Mouse (Mus musculus): ENCODE measurements around the gene Msi2. TPM values are rescaled to one million over a fixed set of nuclear protein-coding genes. Genes with fewer than 3 reads are reported as not detected.

The Msi2 gene
- polyA plus RNA-seq, 1 experiment from 2014 or later: 33.1 TPM

DNA sequence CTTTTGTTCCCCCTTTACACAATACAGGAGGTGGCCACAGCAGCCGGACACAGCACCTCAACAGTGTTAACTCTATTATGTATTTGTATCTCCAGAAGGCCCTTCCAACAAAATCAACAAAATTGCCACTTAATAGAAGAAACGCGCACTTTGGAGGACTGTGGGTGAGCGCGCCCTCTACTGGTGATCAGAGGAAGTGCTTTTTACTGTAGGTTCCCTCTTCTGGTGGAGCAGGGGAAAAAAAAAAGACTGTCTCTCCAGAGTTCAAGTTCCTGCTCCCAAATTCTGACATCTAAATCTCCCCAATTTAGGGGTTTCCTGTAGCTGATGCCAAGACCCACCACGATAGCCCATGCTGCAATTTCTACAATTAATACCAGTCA lies 10.2 kb upstream of the Msi2 start:
- Histone ChIP-seq H3K27me3 (ENCODE audit: control insufficient read depth, insufficient read depth, low read length) (no peaks in the 10 kb centered on the region), H3K4me3 (replicated peaks; ENCODE audit: low read depth, low read length) (no peak overlapping the region), H3K9ac (replicated peaks; ENCODE audit: low read length) (no peak overlapping the region), H3K4me2 (ENCODE audit: low read length) (no peak overlapping the region), H3K36me3 (ENCODE audit: control insufficient read depth, insufficient read depth, low read length) (no peaks in the 10 kb centered on the region), H3K9me3 (ENCODE audit: control insufficient read depth, low read length) (no peaks in the 10 kb centered on the region), H3K4me1 (ENCODE audit: control insufficient read depth, insufficient read depth, low read length) (peaks cover 9% of the 10 kb centered on the region; the same call in 1 of the 2 replicates), H3K27ac (replicated peaks; ENCODE audit: low read depth, low read length) (no peak overlapping the region)
- WGBS: 3% methylated on average over 6 of the region's 6 CpGs
- peak; percentile 86 for DNase-seq
- no peak for ATAC-seq (ENCODE audit: low FRiP score, low TSS enrichment)

DNA sequence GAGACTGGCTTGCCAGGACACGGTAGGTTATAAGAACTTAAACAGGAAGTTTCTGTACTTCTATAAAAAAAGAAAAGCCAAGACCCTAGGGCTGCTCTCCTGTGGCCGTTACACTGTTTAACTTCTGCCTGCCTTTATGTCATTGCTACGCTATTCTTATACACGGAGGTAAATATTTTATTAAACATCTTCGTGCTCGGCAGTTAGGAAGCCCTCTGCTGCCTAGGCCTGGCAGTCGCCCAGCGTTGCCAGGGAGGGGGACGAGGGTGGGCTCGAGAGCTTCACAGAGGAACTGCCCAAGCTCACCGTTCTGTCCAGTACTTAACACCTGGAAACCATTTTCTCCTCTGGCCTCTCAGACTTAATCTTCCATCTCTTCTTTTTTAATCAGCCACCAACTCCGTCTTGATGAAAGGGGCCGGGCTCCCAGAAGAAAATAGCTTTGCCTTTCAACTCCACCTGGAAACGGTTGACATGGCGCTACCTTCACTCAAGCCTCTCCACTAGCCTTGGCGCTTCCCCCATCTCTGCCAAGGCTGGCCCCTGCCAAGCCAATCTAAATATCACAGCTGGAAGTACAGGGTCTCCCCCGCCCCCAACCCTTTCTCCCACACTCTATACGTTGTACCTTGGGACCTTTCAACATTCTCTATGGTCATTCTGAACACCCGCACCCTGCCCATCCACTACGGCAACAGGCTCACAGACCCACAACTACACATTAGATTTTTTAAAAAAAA lies 9.6 kb upstream of the Msi2 start:
- H3K4me2 ChIP-seq (ENCODE audit: low read length): no peak overlapping the region
- DNase-seq (no peak), ATAC-seq (ENCODE audit: low FRiP score, low TSS enrichment) (no peak)
- 0 out of 2 replicates have a peak overlapping the region, but pooled peaks have one; percentile 27 for H3K27ac ChIP-seq (replicated peaks; ENCODE audit: low read depth, low read length)
- no peaks in the 10 kb centered on the region for H3K27me3 ChIP-seq (ENCODE audit: control insufficient read depth, insufficient read depth, low read length)
- peaks cover 9% of the 10 kb centered on the region; the same call in 1 of the 2 replicates for H3K4me1 ChIP-seq (ENCODE audit: control insufficient read depth, insufficient read depth, low read length)
- no peaks in the 10 kb centered on the region for H3K9me3 ChIP-seq (ENCODE audit: control insufficient read depth, low read length)
- no peak overlapping the region for H3K9ac ChIP-seq (replicated peaks; ENCODE audit: low read length)
- H3K4me3 ChIP-seq (replicated peaks; ENCODE audit: low read depth, low read length): no peak overlapping the region
- WGBS: 52% methylated on average over 20 of the region's 20 CpGs
- H3K36me3 ChIP-seq (ENCODE audit: control insufficient read depth, insufficient read depth, low read length): no peaks in the 10 kb centered on the region

GRCm38 (mm10) chr11:88721144-88721636 lies 2.9 kb upstream of the Msi2 start:
- no peak overlapping the region for H3K4me2 ChIP-seq (ENCODE audit: low read length)
- H3K36me3 ChIP-seq (ENCODE audit: control insufficient read depth, insufficient read depth, low read length): no peaks in the 10 kb centered on the region
- no peak overlapping the region for H3K27ac ChIP-seq (replicated peaks; ENCODE audit: low read depth, low read length)
- no peak overlapping the region for H3K9ac ChIP-seq (replicated peaks; ENCODE audit: low read length)
- H3K9me3 ChIP-seq (ENCODE audit: control insufficient read depth, low read length): no peaks in the 10 kb centered on the region
- ATAC-seq (ENCODE audit: low FRiP score, low TSS enrichment): no peak
- no peak for DNase-seq
- WGBS: 47% methylated on average over 10 of the region's 10 CpGs
- no peak overlapping the region for H3K4me3 ChIP-seq (replicated peaks; ENCODE audit: low read depth, low read length)
- peaks cover 22% of the 10 kb centered on the region; the same call in 1 of the 2 replicates for H3K4me1 ChIP-seq (ENCODE audit: control insufficient read depth, insufficient read depth, low read length)
- H3K27me3 ChIP-seq (ENCODE audit: control insufficient read depth, insufficient read depth, low read length): no peaks in the 10 kb centered on the region

GRCm38 (mm10) chr11:88720261-88721143 lies 2.2 kb upstream of the Msi2 start:
- peaks cover 29% of the 10 kb centered on the region for H3K4me1 ChIP-seq (ENCODE audit: control insufficient read depth, insufficient read depth, low read length)
- WGBS: 54% methylated on average over 13 of the region's 13 CpGs
- H3K27ac ChIP-seq (replicated peaks; ENCODE audit: low read depth, low read length): no peak overlapping the region
- no peak overlapping the region for H3K4me3 ChIP-seq (replicated peaks; ENCODE audit: low read depth, low read length)
- DNase-seq: no peak
- H3K4me2 ChIP-seq (ENCODE audit: low read length): peak overlapping the region; percentile 94
- no peaks in the 10 kb centered on the region for H3K36me3 ChIP-seq (ENCODE audit: control insufficient read depth, insufficient read depth, low read length)
- no peak overlapping the region for H3K9ac ChIP-seq (replicated peaks; ENCODE audit: low read length)
- H3K9me3 ChIP-seq (ENCODE audit: control insufficient read depth, low read length): no peaks in the 10 kb centered on the region
- H3K27me3 ChIP-seq (ENCODE audit: control insufficient read depth, insufficient read depth, low read length): no peaks in the 10 kb centered on the region
- ATAC-seq (ENCODE audit: low FRiP score, low TSS enrichment): no peak

GRCm38 (mm10) chr11:88719601-88720000 lies 1.3 kb upstream of the Msi2 start:
- no peaks in the 10 kb centered on the region for H3K9me3 ChIP-seq (ENCODE audit: control insufficient read depth, low read length)
- 33% methylated on average over 3 of the region's 3 CpGs for WGBS
- ATAC-seq (ENCODE audit: low FRiP score, low TSS enrichment): no peak
- H3K27me3 ChIP-seq (ENCODE audit: control insufficient read depth, insufficient read depth, low read length): no peaks in the 10 kb centered on the region
- peaks cover 38% of the 10 kb centered on the region for H3K4me1 ChIP-seq (ENCODE audit: control insufficient read depth, insufficient read depth, low read length)
- H3K4me2 ChIP-seq (ENCODE audit: low read length): peak overlapping the region; percentile 94
- no peak for DNase-seq
- H3K9ac ChIP-seq (replicated peaks; ENCODE audit: low read length): peak overlapping the region; percentile 97; the same call in 1 of the 2 replicates
- peak overlapping the region; percentile 96 for H3K4me3 ChIP-seq (replicated peaks; ENCODE audit: low read depth, low read length)
- no peak overlapping the region for H3K27ac ChIP-seq (replicated peaks; ENCODE audit: low read depth, low read length)
- H3K36me3 ChIP-seq (ENCODE audit: control insufficient read depth, insufficient read depth, low read length): no peaks in the 10 kb centered on the region

- H3K9me3 ChIP-seq (ENCODE audit: control insufficient read depth, low read length): no peaks in the 10 kb centered on the region
- DNase-seq (no peak), ATAC-seq (ENCODE audit: low FRiP score, low TSS enrichment) (no peak; the same call in 1 of the 2 replicates)
- no peaks in the 10 kb centered on the region for H3K27me3 ChIP-seq (ENCODE audit: control insufficient read depth, insufficient read depth, low read length)
- peak overlapping the region; percentile 97 for H3K9ac ChIP-seq (replicated peaks; ENCODE audit: low read length)
- H3K4me3 ChIP-seq (replicated peaks; ENCODE audit: low read depth, low read length): peak overlapping the region; percentile 96
- peak overlapping the region; percentile 94 for H3K4me2 ChIP-seq (ENCODE audit: low read length)
- H3K27ac ChIP-seq (replicated peaks; ENCODE audit: low read depth, low read length): peak overlapping the region; percentile 93
- H3K36me3 ChIP-seq (ENCODE audit: control insufficient read depth, insufficient read depth, low read length): no peaks in the 10 kb centered on the region
- peaks cover 43% of the 10 kb centered on the region for H3K4me1 ChIP-seq (ENCODE audit: control insufficient read depth, insufficient read depth, low read length)
- 3% methylated on average over 38 of the region's 38 CpGs for WGBS
Measured at GRCm38 (mm10) chr11:88718766-88719595, 668 bp upstream of the Msi2 start.

GRCm38 (mm10) chr11:88717644-88718049 lies 666 bp downstream of the Msi2 start:
- no peaks in the 10 kb centered on the region for H3K27me3 ChIP-seq (ENCODE audit: control insufficient read depth, insufficient read depth, low read length)
- H3K9ac ChIP-seq (replicated peaks; ENCODE audit: low read length): peak overlapping the region; percentile 97
- H3K4me2 ChIP-seq (ENCODE audit: low read length): peak overlapping the region; percentile 94
- H3K9me3 ChIP-seq (ENCODE audit: control insufficient read depth, low read length): no peaks in the 10 kb centered on the region
- DNase-seq (peak; percentile 73), ATAC-seq (ENCODE audit: low FRiP score, low TSS enrichment) (peak; percentile 56)
- under 1% methylated on average over 38 of the region's 38 CpGs for WGBS
- H3K4me3 ChIP-seq (replicated peaks; ENCODE audit: low read depth, low read length): peak overlapping the region; percentile 96
- H3K4me1 ChIP-seq (ENCODE audit: control insufficient read depth, insufficient read depth, low read length): peaks cover 56% of the 10 kb centered on the region
- H3K27ac ChIP-seq (replicated peaks; ENCODE audit: low read depth, low read length): peak overlapping the region; percentile 93
- H3K36me3 ChIP-seq (ENCODE audit: control insufficient read depth, insufficient read depth, low read length): peaks cover under 1% of the 10 kb centered on the region

- DNase-seq: no peak
- ATAC-seq (ENCODE audit: low FRiP score, low TSS enrichment): no peak
- H3K9ac ChIP-seq (replicated peaks; ENCODE audit: low read length): peak overlapping the region; percentile 97
Measured at GRCm38 (mm10) chr11:88717016-88717643, 1.2 kb downstream of the Msi2 start.

More at GRCm38 (mm10) chr11:88717016-88717643, 1.2 kb downstream of the Msi2 start:
- Histone ChIP-seq H3K4me2 (ENCODE audit: low read length) (peak overlapping the region; percentile 94), H3K36me3 (ENCODE audit: control insufficient read depth, insufficient read depth, low read length) (peaks cover 6% of the 10 kb centered on the region), H3K9me3 (ENCODE audit: control insufficient read depth, low read length) (no peaks in the 10 kb centered on the region), H3K27me3 (ENCODE audit: control insufficient read depth, insufficient read depth, low read length) (no peaks in the 10 kb centered on the region), H3K4me1 (ENCODE audit: control insufficient read depth, insufficient read depth, low read length) (peaks cover 56% of the 10 kb centered on the region), H3K27ac (replicated peaks; ENCODE audit: low read depth, low read length) (peak overlapping the region; percentile 93), H3K4me3 (replicated peaks; ENCODE audit: low read depth, low read length) (peak overlapping the region; percentile 96)
- under 1% methylated on average over 19 of the region's 19 CpGs for WGBS
